Mouse (Mus musculus) stomach, postnatal 0 days (tissue): ENCODE data around the gene Serpinb1b. TPM values are rescaled to one million over a fixed set of nuclear protein-coding genes. Genes with fewer than 3 reads are reported as not detected.

Source experiments
- ATAC-seq: fragments of 200-750 bp; cut with Nextera tagmentation; 2 replicates; pipeline ENCODE4 v1.8.0; 2017; ENCODE audit not compliant: low FRiP score, low TSS enrichment
- DNase-seq: peaks from one replicate; pipeline ENCODE4 v3.0.0-alpha.2; 2016; ENCODE audit warnings: low spot score
- H3K27ac ChIP-seq: fragments of 300-500 bp; sonication (generic); replicated peaks from 2 replicates; pipeline ENCODE4 v1.5.1; 2014; ENCODE audit warnings: mild to moderate bottlenecking, control low read depth
- H3K27me3 ChIP-seq: fragments of 300-500 bp; sonication (generic); 2 replicates; pipeline ENCODE4 v1.6.1; 2014; ENCODE audit warnings: low read length; ENCODE audit not compliant: control insufficient read depth, insufficient read depth
- H3K36me3 ChIP-seq: fragments of 300-500 bp; sonication (generic); 2 replicates; pipeline ENCODE4 v1.6.1; 2014; ENCODE audit warnings: low read length, mixed read lengths; ENCODE audit not compliant: control insufficient read depth, insufficient read depth
- H3K4me1 ChIP-seq: fragments of 300-500 bp; sonication (generic); replicated peaks from 2 replicates; pipeline ENCODE4 v1.6.1; 2014; ENCODE audit warnings: antibody characterized with exemption; ENCODE audit not compliant: control insufficient read depth, insufficient read depth
- H3K4me2 ChIP-seq: fragments of 300-500 bp; sonication (generic); replicated peaks from 2 replicates; pipeline ENCODE4 v1.6.1; 2014; ENCODE audit warnings: low read depth, mild to moderate bottlenecking, control low read depth, moderate library complexity
- H3K4me3 ChIP-seq: fragments of 300-500 bp; sonication (generic); 2 replicates; pipeline ENCODE4 v1.5.1; 2014; ENCODE audit warnings: low read depth, low read length, control low read depth
- H3K9ac ChIP-seq: fragments of 300-500 bp; sonication (generic); 2 replicates; pipeline ENCODE4 v1.6.1; 2014; ENCODE audit warnings: mild to moderate bottlenecking, low read length, control low read depth, mixed read lengths
- H3K9me3 ChIP-seq: fragments of 300-500 bp; sonication (generic); 2 replicates; pipeline ENCODE4 v1.6.1; 2016; ENCODE audit warnings: low read length; ENCODE audit not compliant: control insufficient read depth
- CTCF ChIP-seq: IDR thresholded peaks from 2 replicates; pipeline ENCODE4 v1.5.1; 2016; ENCODE audit warnings: antibody characterized with exemption, low read depth, mild to moderate bottlenecking, moderate library complexity
- EP300 ChIP-seq: optimal IDR thresholded peaks from 2 replicates; pipeline ENCODE3; 2016; ENCODE audit warnings: antibody characterized with exemption
- WGBS: fragments of 180-500 bp; shearing (Covaris S2); extraction: QIAGEN DNeasy Blood & Tissue Kit; methylation state at CpG from one replicate; pipeline ENCODE4 v1.1.7; 2014; 5-methylcytosine and 5-hydroxymethylcytosine counted together
- polyA plus RNA-seq: library from polyadenylated mRNA; unstranded; fragments of >200 nt; fragmentation: Nextera tagmentation; extraction: Ambion mirVana; gene quantifications from 2 replicates; pipeline ENCODE4 v1.2.1, GENCODE M21; 2015

Serpinb1b gene
- polyA plus RNA-seq, 1 experiment from 2014 or later: 1.3 TPM

GRCm38 (mm10) chr13:33048187-33048586 is 30.2 kb upstream of the Serpinb1b start:
- H3K27me3 ChIP-seq: no peaks in the 10 kb centered on the region
- H3K9me3 ChIP-seq: no peaks in the 10 kb centered on the region
- no peak overlapping the region for H3K9ac ChIP-seq
- 69% methylated on average over 4 of the region's 4 CpGs for WGBS
- no peak for DNase-seq
- no peak for ATAC-seq
- H3K4me3 ChIP-seq: no peak overlapping the region
- TF ChIP-seq EP300 (no peak), CTCF (no peak)
- H3K27ac ChIP-seq: no peak overlapping the region
- H3K4me2 ChIP-seq: no peak overlapping the region
- H3K4me1 ChIP-seq: no peaks in the 10 kb centered on the region
- H3K36me3 ChIP-seq: no peaks in the 10 kb centered on the region

GRCm38 (mm10) chr13:33051697-33052096 is 26.7 kb upstream of the Serpinb1b start:
- TF ChIP-seq EP300 (no peak), CTCF (no peak)
- Histone ChIP-seq H3K4me2 (no peak overlapping the region), H3K9me3 (no peaks in the 10 kb centered on the region), H3K36me3 (no peaks in the 10 kb centered on the region), H3K27ac (peak overlapping the region; percentile 45; the same call in 1 of the 2 replicates), H3K4me3 (no peak overlapping the region), H3K27me3 (no peaks in the 10 kb centered on the region), H3K9ac (no peak overlapping the region), H3K4me1 (no peaks in the 10 kb centered on the region)
- no peak for ATAC-seq
- WGBS: 23% methylated on average over 3 of the region's 3 CpGs
- DNase-seq: no peak

DNA sequence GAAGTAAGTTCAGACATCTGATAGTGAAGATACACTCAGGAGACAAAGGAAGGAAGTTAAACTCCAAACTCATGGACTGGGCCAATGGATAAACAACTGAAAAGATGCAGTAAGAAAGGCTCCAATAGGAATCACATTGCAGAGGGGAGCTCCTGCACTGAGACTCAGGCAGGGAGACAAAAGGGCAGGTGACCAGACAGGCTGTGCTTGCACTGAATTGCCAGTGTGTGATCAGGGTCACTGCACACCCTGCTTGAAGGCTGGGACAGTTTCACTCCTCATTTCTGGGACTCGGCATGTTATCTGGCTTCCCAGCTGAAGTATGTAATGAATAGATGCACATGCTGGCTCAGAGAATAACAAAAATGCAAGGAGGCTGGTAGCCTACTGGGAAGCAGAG is 15.3 kb upstream of the Serpinb1b start:
- Histone ChIP-seq H3K9ac (no peak overlapping the region), H3K27ac (no peak overlapping the region), H3K9me3 (no peaks in the 10 kb centered on the region), H3K36me3 (no peaks in the 10 kb centered on the region), H3K4me1 (no peaks in the 10 kb centered on the region), H3K4me3 (no peak overlapping the region), H3K4me2 (no peak overlapping the region), H3K27me3 (no peaks in the 10 kb centered on the region)
- TF ChIP-seq EP300 (no peak), CTCF (no peak)
- 48% methylated on average over 1 of the region's 1 CpGs for WGBS
- ATAC-seq (no peak), DNase-seq (no peak)

DNA sequence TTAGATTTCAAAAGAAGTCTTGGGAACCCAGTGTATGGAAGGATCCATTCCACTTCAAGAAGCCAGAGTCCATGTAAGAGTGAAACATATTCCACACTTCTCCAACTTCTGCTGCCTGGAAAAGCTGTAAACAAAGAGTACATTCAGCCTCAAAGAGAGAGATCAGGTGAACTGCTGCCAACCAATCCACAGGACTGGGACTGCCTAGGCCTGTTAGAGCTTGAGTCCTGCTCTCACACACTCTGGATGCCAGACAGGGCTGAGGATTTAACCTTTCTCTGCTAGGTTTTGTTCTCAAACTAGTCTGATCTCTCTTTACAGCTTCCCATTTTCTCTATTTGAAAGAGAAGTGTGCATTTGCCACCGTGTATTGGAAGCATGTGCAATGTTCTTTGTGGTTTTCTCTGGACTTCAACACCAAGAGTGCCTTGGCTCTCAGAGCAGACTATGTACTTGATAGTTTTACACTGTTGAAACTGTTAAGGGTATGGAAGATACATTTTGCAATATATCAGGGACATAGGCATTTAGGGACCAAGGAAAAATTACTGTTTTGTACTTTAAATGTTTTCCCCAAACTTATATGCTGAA is 10.9 kb upstream of the Serpinb1b start:
- Histone ChIP-seq H3K9me3 (no peaks in the 10 kb centered on the region), H3K9ac (no peak overlapping the region), H3K4me2 (no peak overlapping the region), H3K4me3 (no peak overlapping the region), H3K4me1 (no peaks in the 10 kb centered on the region), H3K36me3 (no peaks in the 10 kb centered on the region), H3K27me3 (no peaks in the 10 kb centered on the region), H3K27ac (peak overlapping the region; percentile 63)
- WGBS: 63% methylated on average over 1 of the region's 1 CpGs
- TF ChIP-seq EP300 (no peak), CTCF (no peak)
- DNase-seq (no peak), ATAC-seq (no peak)

GRCm38 (mm10) chr13:33068164-33068563 is 10.2 kb upstream of the Serpinb1b start:
- Histone ChIP-seq H3K4me3 (no peak overlapping the region), H3K9me3 (no peaks in the 10 kb centered on the region), H3K27ac (peak overlapping the region; percentile 63), H3K36me3 (no peaks in the 10 kb centered on the region), H3K4me2 (no peak overlapping the region), H3K27me3 (no peaks in the 10 kb centered on the region), H3K4me1 (no peaks in the 10 kb centered on the region), H3K9ac (no peak overlapping the region)
- DNase-seq (no peak), ATAC-seq (no peak)
- TF ChIP-seq CTCF: no peak
- no peak for TF ChIP-seq EP300
- WGBS: 59% methylated on average over 3 of the region's 3 CpGs

- Histone ChIP-seq H3K9me3 (no peaks in the 10 kb centered on the region), H3K4me2 (no peak overlapping the region), H3K36me3 (no peaks in the 10 kb centered on the region), H3K27ac (no peak overlapping the region), H3K9ac (no peak overlapping the region), H3K4me1 (no peaks in the 10 kb centered on the region), H3K4me3 (no peak overlapping the region), H3K27me3 (no peaks in the 10 kb centered on the region)
- DNase-seq (no peak), ATAC-seq (no peak)
- TF ChIP-seq EP300 (no peak), CTCF (no peak)
- WGBS: 75% methylated on average over 5 of the region's 5 CpGs
These were observed 6.6 kb upstream of the Serpinb1b start for GRCm38 (mm10) chr13:33071776-33072175.
